Comparison of ENCODE assay signal across 8 mouse cellular contexts in genomic region chr17:87265792-87266186, GRCm38 (mm10). TPM values are rescaled to one million over a fixed set of nuclear protein-coding genes. Genes with fewer than 3 reads are reported as not detected.
DNase-seq lines count a peak whose midpoint lies in the region; ATAC-seq lines count a peak whose summit lies in the region.

TSS of gene Mcfd2 (minus strand) at chr17:87265935.

- peak within 1 kb of the TSS; percentile 69 for H3K4me2 ChIP-seq in embryonic facial prominence, embryonic 14.5 days (ENCODE audit: low read depth, low read length)
- H3K4me2 ChIP-seq in kidney, embryonic 14.5 days (replicated peaks; ENCODE audit: low read depth, low read length), result peak within 1 kb of the TSS; percentile 78
- H3K4me2 ChIP-seq in limb, embryonic 15.5 days, result peak within 1 kb of the TSS; percentile 73

- peaks cover 11% of the 10 kb centered on the region; the same call in 1 of the 2 replicates for H3K9me3 ChIP-seq in embryonic facial prominence, embryonic 14.5 days (ENCODE audit: control insufficient read depth, low read length)
- H3K9me3 ChIP-seq in kidney, embryonic 14.5 days (ENCODE audit: control insufficient read depth, low read length), result no peaks in the 10 kb centered on the region; the same call in 1 of the 2 replicates
- H3K9me3 ChIP-seq in limb, embryonic 15.5 days, result no peaks in the 10 kb centered on the region

- peaks cover 9% of the 10 kb centered on the region; the same call in 1 of the 2 replicates for H3K4me1 ChIP-seq in embryonic facial prominence, embryonic 14.5 days (ENCODE audit: control insufficient read depth, insufficient read depth, low read length)
- peaks cover 11% of the 10 kb centered on the region for H3K4me1 ChIP-seq in kidney, embryonic 14.5 days (ENCODE audit: control insufficient read depth, insufficient read depth, low read length)
- H3K4me1 ChIP-seq in limb, embryonic 15.5 days, result peaks cover 13% of the 10 kb centered on the region

- peaks cover 26% of the 10 kb centered on the region for H3K36me3 ChIP-seq in embryonic facial prominence, embryonic 14.5 days (ENCODE audit: control insufficient read depth, insufficient read depth, low read length)
- H3K36me3 ChIP-seq in kidney, embryonic 14.5 days (ENCODE audit: control insufficient read depth, insufficient read depth, low read length), result peaks cover 2% of the 10 kb centered on the region; the same call in 1 of the 2 replicates
- H3K36me3 ChIP-seq in limb, embryonic 15.5 days, result peaks cover 19% of the 10 kb centered on the region

- H3K27me3 ChIP-seq in embryonic facial prominence, embryonic 14.5 days (replicated peaks; ENCODE audit: control insufficient read depth, insufficient read depth, low read length), result no peaks in the 10 kb centered on the region
- no peaks in the 10 kb centered on the region for H3K27me3 ChIP-seq in kidney, embryonic 14.5 days (ENCODE audit: control insufficient read depth, insufficient read depth, low read length)
- H3K27me3 ChIP-seq in limb, embryonic 15.5 days, result no peaks in the 10 kb centered on the region

- ATAC-seq in embryonic facial prominence, embryonic 14.5 days (ENCODE audit: low read depth), result peak; percentile 95
- ATAC-seq in kidney, embryonic 14.5 days (ENCODE audit: low FRiP score, low TSS enrichment), result peak; percentile 98
- peak; percentile 90 for ATAC-seq in limb, embryonic 15.5 days (ENCODE audit: insufficient number of reproducible peaks, low FRiP score, low TSS enrichment, low read depth)

- H3K27ac ChIP-seq in embryonic facial prominence, embryonic 14.5 days (replicated peaks; ENCODE audit: low read depth, low read length), result peak within 1 kb of the TSS; percentile 74
- peak within 1 kb of the TSS; percentile 42; the same call in 1 of the 2 replicates for H3K27ac ChIP-seq in kidney, embryonic 14.5 days (ENCODE audit: low read depth, low read length)
- peak within 1 kb of the TSS; percentile 86 for H3K27ac ChIP-seq in limb, embryonic 15.5 days

- peak; percentile 91 for DNase-seq in 3T3-L1 (ENCODE audit: low read depth, low spot score)
- peak; percentile 93 to 96 for DNase-seq in adrenal gland, postnatal 4 days (ENCODE audit: low spot score in 2 of 2)
- peak; percentile 96 for DNase-seq in embryonic facial prominence, embryonic 14.5 days (ENCODE audit: low spot score)
- peak; percentile 90 for DNase-seq in heart, adult 8-10 months (ENCODE audit: low spot score)
- peak; percentile 83 to 86 for DNase-seq in monocyte, adult 2 months (ENCODE audit: low read depth in 1 of 2, low spot score in 2 of 2)
- DNase-seq in spleen, postnatal 36 days (ENCODE audit: low spot score in 2 of 2), result peak; percentile 94 to 95

- peak within 1 kb of the TSS; percentile 92 for H3K9ac ChIP-seq in embryonic facial prominence, embryonic 14.5 days (ENCODE audit: low read depth, low read length)
- H3K9ac ChIP-seq in kidney, embryonic 14.5 days (ENCODE audit: low read depth, low read length), result peak within 1 kb of the TSS; percentile 88
- peak within 1 kb of the TSS; percentile 94 for H3K9ac ChIP-seq in limb, embryonic 15.5 days

- WGBS in embryonic facial prominence, embryonic 14.5 days, result under 1% methylated on average over 25 of the region's 41 CpGs
- under 1% methylated on average over 39 of the region's 41 CpGs for WGBS in kidney, embryonic 14.5 days
- WGBS in limb, embryonic 15.5 days, result under 1% methylated on average over 41 of the region's 41 CpGs

- peak within 1 kb of the TSS; percentile 81 for H3K4me3 ChIP-seq in embryonic facial prominence, embryonic 14.5 days (ENCODE audit: low read depth, low read length)
- peak within 1 kb of the TSS; percentile 89 for H3K4me3 ChIP-seq in kidney, embryonic 14.5 days (ENCODE audit: low read length)
- H3K4me3 ChIP-seq in limb, embryonic 15.5 days, result peak within 1 kb of the TSS; percentile 90

RNA-seq across cellular contexts. Expression of gene Mcfd2, which starts in this region (rescaled TPM):
- total RNA-seq in adrenal gland, postnatal 4 days (2021), result 100 to 1,000 TPM; 159 to 176 TPM
- 113 TPM in 2 replicates for polyA plus RNA-seq in embryonic facial prominence, embryonic 14.5 days (2014; fragmentation: Nextera tagmentation; extraction: Ambion mirVana)
- 10 to 100 TPM; 56.1 to 70.7 (median 59.8) TPM for total RNA-seq in heart, adult 8-10 months (2022)
- 82.6 and 104 TPM in 2 replicates for polyA plus RNA-seq in kidney, embryonic 14.5 days (2014; fragmentation: Nextera tagmentation; extraction: Ambion mirVana)
- 92.1 and 100 TPM in 2 replicates for polyA plus RNA-seq in limb, embryonic 15.5 days (2015; fragmentation: Nextera tagmentation; extraction: Ambion mirVana)

Comparison
In these comparisons a context has a peak if more than half of its experiments do, and no peak if none do; other contexts are left out.
1. Peak in every context shown above with its lines: DNase-seq, ATAC-seq, H3K4me3 ChIP-seq and H3K27ac ChIP-seq.